Mouse (Mus musculus) NIH3T3 (cell line): ENCODE measurements at regions not wholly inside any gene's neighbourhood (a gene's known extent, or its start where the extent isn't known, plus 50 kb on each side); places are given as distances from the start of the nearest gene placed in this dataset.
A peak's percentile ranks its signal among the peaks of the same experiment; 100 is the strongest.

Source experiments
- DNase-seq: peaks from one replicate; pipeline ENCODE4 v3.0.0-alpha.2; 2012; ENCODE audit warnings: low read depth

- no peak for DNase-seq
Measured at GRCm38 (mm10) chr9:74021339-74021738, 52.6 kb upstream of the Unc13c start.

DNA sequence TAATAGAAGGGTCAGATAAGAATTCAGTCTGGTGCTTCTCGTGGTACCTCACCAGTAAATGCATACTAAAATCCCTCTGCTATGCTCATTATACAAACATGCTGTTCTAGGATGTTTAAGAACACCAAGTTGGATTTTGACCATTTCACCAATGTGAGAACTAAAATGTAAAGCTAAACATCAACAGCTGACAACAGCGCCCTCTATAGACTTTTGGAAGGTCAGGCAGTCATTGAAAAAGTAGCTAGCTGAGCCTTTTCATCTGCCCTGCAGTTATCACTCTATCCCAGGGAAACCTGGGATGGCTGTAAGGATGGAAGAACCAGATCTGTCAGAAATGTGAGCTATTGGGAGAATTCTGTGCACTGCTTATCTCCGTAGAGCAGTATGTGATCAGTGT, 55.2 kb upstream of the Unc13c start:
- peak; percentile 2 for DNase-seq

- DNase-seq: no peak
Measured at GRCm38 (mm10) chr9:74026131-74026530, 57.4 kb upstream of the Unc13c start.

- peak; percentile 62 for DNase-seq
Measured at GRCm38 (mm10) chr9:74028438-74028837, 59.7 kb upstream of the Unc13c start.

DNA sequence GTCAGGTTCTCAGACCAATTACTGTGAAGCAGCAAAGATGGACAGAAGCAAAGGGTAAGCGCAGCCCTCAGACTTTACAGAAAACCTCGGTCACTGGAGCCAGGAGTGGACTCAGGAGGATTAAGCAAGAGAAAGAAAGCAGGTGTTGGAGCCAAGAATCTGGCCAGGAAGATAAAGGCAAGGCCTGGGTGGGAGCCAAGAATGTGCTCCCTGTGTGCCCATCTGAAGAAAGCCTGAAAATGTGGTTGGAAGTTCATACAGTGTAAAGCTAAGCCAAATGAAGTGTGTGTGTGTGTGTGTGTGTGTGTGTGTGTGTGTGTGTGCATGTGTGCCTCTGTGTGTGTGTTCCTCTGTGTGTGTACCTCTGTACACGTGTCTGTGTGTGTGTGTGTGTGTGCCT, 64.2 kb upstream of the Wdr72 start:
- peak; percentile 57 for DNase-seq

- DNase-seq: no peak
Measured at GRCm38 (mm10) chr9:74049776-74050175, 60.4 kb upstream of the Wdr72 start.

DNA sequence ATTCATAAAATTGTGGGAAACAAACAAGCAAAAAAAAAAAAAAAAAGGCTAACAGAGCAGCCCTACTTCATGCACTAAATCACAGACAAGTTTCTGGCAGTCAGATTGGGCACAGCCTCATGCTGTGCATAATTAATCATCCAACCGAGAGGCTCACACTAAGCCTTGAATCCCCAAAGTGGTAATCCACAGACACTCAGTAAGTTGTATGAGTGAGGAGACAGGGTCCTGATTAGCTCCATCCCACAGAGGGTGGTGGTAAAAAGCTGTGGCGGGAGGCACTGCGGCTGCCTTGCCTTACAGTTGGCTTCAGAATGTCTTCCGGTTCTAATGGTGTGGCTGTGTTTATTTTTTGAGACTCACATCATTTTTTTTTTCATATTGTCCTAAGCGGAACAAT, 53.4 kb upstream of the Wdr72 start:
- no peak for DNase-seq

- no peak for DNase-seq
Measured at GRCm38 (mm10) chr9:74057476-74058076, 52.6 kb upstream of the Wdr72 start.

GRCm38 (mm10) chr9:74058269-74058871, 51.8 kb upstream of the Wdr72 start:
- DNase-seq: no peak
